Mouse (Mus musculus) G1E (cell line): ENCODE data around the gene Fbxo11. TPM values are rescaled to one million over a fixed set of nuclear protein-coding genes. Genes with fewer than 3 reads are reported as not detected.

Experiments
- ATAC-seq: 2 replicates; pipeline ENCODE4 v1.8.0; 2016; ENCODE audit warnings: mild to moderate bottlenecking; ENCODE audit not compliant: insufficient number of reproducible peaks, poor library complexity, low FRiP score, severe bottlenecking; ENCODE audit errors: extremely low read depth
- DNase-seq: peaks from one replicate; pipeline ENCODE4 v3.0.0; 2012; ENCODE audit warnings: low spot score
- H3K27me3 ChIP-seq: 2 replicates; pipeline ENCODE4 v1.6.1; 2012; ENCODE audit warnings: mild to moderate bottlenecking, low read length, inconsistent platforms; ENCODE audit not compliant: insufficient read depth
- H3K36me3 ChIP-seq: replicated peaks from 2 replicates; pipeline ENCODE3; 2012; ENCODE audit warnings: mild to moderate bottlenecking, inconsistent platforms
- H3K4me1 ChIP-seq: 2 replicates; pipeline ENCODE4 v1.6.1; 2012; ENCODE audit warnings: low read depth, low read length, inconsistent platforms, mixed read lengths; ENCODE audit not compliant: insufficient read depth
- H3K4me3 ChIP-seq: 2 replicates; pipeline ENCODE4 v1.5.1; 2012; ENCODE audit warnings: low read depth, mild to moderate bottlenecking, inconsistent platforms, low read length, moderate library complexity, mixed read lengths
- H3K9me3 ChIP-seq: replicated peaks from 2 replicates; pipeline ENCODE4 v1.6.1; 2012; ENCODE audit warnings: inconsistent platforms
- CTCF ChIP-seq: IDR thresholded peaks from 2 replicates; pipeline ENCODE4 v1.5.1; 2012; ENCODE audit warnings: low read depth, low read length, inconsistent platforms, mixed read lengths
- GATA1 ChIP-seq: IDR thresholded peaks from 2 replicates; pipeline ENCODE4 v1.6.1; 2012; ENCODE audit warnings: borderline replicate concordance, low read length, inconsistent platforms, mixed read lengths
- GATA2 ChIP-seq: IDR thresholded peaks from 2 replicates; pipeline ENCODE4 v1.6.1; 2012; ENCODE audit warnings: low read depth, low read length, inconsistent platforms, borderline replicate concordance
- POLR2AphosphoS5 ChIP-seq: IDR thresholded peaks from 2 replicates; pipeline ENCODE4 v1.6.1; 2012; ENCODE audit warnings: low read depth, low read length, inconsistent platforms; ENCODE audit not compliant: insufficient replicate concordance
- TAL1 ChIP-seq: conservative IDR thresholded peaks from 2 replicates; pipeline ENCODE4 v1.6.1; 2012; ENCODE audit warnings: low read depth, low read length, inconsistent platforms, mixed read lengths
- polyA plus RNA-seq: library from polyadenylated mRNA; stranded (reverse); fragments of >175 nt; gene quantifications from 2 replicates; pipeline ENCODE4 v1.2.3, GENCODE M21; 2012
- total RNA-seq, 2 experiments: library from RNA; stranded (forward) in 1 of 2; stranded (reverse) in 1 of 2; fragments of 200-1000 nt in 1 of 2; fragments of >200 nt in 1 of 2; fragmentation: Nextera tagmentation in 1 of 2; gene quantifications; 2 replicates each; pipeline ENCODE4 v1.2.3; 2014 to 2017

Gene Fbxo11
- total and polyA plus RNA-seq, 3 experiments = 2.9 to 78.7 (median 25.8) TPM

DNA sequence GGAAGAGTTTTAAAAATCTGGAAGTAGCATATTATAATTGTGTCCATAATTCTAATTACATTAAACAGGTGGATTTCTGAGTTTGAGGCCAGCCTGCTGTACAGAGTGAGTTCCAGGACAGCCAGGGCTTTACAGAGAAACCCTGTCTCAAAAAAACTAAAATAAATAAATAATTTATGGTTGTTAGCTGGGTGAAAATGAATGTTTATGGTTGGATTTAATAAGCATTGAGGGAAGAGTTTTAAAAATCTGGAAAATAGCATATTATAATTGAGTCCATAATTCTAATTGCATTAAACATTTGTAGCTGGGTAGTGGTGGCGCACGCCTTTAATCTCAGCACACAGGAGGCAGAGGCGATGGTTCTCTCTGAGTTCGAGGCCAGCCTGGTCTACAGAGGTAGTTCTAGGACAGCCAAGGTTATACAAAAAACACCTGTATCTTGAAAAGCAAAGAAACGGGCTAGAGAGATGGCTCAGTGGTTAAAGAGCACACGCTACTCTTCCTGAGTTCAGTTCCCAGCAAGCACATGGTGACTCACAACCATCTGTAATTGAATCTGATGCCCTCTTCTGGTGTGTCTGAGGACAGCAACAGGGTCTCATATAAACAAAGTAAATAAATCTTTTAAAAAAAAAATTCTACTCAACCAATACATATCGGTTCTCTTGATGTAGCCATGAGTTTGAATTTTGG, 3.1 kb upstream of the Fbxo11 start:
- Histone ChIP-seq H3K4me1 (peaks cover 12% of the 10 kb centered on the region), H3K4me3 (no peak overlapping the region), H3K27me3 (no peaks in the 10 kb centered on the region), H3K36me3 (peaks cover 8% of the 10 kb centered on the region), H3K9me3 (no peaks in the 10 kb centered on the region)
- DNase-seq (no peak), ATAC-seq (no peak)
- TF ChIP-seq POLR2AphosphoS5 (no peak), GATA2 (no peak), CTCF (no peak), GATA1 (no peak), TAL1 (no peak)

GRCm38 (mm10) chr17:88067202-88067901, 2.3 kb upstream of the Fbxo11 start:
- H3K4me1 ChIP-seq = peaks cover 14% of the 10 kb centered on the region
- H3K4me3 ChIP-seq = no peak overlapping the region; the same call in 1 of the 2 replicates
- DNase-seq (no peak), ATAC-seq (no peak)
- peaks cover 8% of the 10 kb centered on the region for H3K36me3 ChIP-seq
- no peaks in the 10 kb centered on the region for H3K9me3 ChIP-seq
- TF ChIP-seq GATA2 (no peak), GATA1 (no peak), CTCF (no peak), POLR2AphosphoS5 (no peak), TAL1 (no peak)
- H3K27me3 ChIP-seq = no peaks in the 10 kb centered on the region

DNA sequence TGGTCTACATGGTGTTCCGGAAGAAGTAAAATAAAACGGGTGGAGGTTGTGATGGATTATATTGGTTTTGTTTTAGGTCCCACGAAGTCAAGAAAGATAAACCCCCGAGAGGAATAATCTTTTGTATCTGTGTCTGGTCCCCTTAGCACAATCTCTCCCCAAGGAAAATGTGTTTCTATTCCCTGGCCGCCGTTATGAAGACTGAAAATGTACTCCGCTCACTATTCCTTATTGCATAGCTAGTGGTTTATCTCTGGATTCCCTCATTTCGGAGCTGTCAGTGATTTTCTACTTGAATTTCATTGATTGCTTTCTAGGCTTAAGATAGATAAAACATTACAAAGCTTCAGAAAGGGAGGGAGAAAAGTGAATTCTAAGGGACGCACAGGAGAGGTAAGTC, 1.7 kb upstream of the Fbxo11 start:
- DNase-seq = no peak
- H3K9me3 ChIP-seq = no peaks in the 10 kb centered on the region
- TF ChIP-seq POLR2AphosphoS5 = no peak
- no peak for TF ChIP-seq TAL1
- TF ChIP-seq CTCF = no peak
- TF ChIP-seq GATA2 = no peak
- no peak for TF ChIP-seq GATA1
- H3K4me3 ChIP-seq = peak overlapping the region; percentile 86
- H3K4me1 ChIP-seq = peaks cover 15% of the 10 kb centered on the region
- no peaks in the 10 kb centered on the region for H3K27me3 ChIP-seq
- no peak for ATAC-seq
- H3K36me3 ChIP-seq = peaks cover 8% of the 10 kb centered on the region

GRCm38 (mm10) chr17:88065801-88066646, 933 bp upstream of the Fbxo11 start:
- peak overlapping the region; percentile 86 for H3K4me3 ChIP-seq
- peaks cover 5% of the 10 kb centered on the region for H3K36me3 ChIP-seq
- DNase-seq (peak; percentile 90), ATAC-seq (peak; percentile 95)
- H3K4me1 ChIP-seq = peaks cover 15% of the 10 kb centered on the region
- H3K9me3 ChIP-seq = no peaks in the 10 kb centered on the region
- TF ChIP-seq GATA1 (no peak), POLR2AphosphoS5 (no peak), TAL1 (no peak), CTCF (no peak), GATA2 (no peak)
- no peaks in the 10 kb centered on the region for H3K27me3 ChIP-seq

DNA sequence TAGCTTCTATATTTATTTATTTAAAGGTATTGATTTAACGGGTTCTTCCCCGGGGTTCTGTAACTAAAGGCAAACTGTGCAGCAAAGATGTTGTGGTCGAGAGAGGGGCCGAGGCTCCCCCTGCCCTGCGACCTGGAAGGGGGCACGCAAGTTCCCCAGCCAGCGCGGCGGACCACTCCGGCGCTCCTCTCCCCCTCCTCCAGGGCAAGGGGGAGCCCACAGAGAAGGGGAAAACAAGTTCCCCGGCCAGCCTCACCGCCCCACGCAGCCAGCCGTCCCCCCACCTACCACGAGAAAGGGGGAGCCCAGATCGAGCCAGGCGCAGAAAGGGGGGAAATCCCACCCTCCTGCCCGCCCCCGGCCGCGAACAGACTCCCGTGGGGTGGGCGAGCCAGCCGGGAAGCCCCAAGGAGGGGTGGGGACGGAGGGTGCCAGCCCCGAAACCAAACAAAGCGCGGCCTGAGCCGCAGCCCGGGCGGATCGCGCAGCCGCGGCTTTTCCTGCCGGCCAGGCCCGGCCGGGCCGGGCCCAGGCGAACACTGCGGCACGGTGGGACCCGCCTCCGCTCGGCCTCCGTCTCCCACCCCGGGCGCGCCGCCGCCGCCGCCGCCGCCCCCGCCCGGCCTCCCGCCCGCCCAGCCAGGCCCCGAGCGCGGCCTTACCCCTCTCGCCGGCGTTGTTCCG, 602 bp downstream of the Fbxo11 start:
- Histone ChIP-seq H3K4me1 (peaks cover 24% of the 10 kb centered on the region), H3K9me3 (no peaks in the 10 kb centered on the region; the same call in 1 of the 2 replicates), H3K36me3 (peaks cover 5% of the 10 kb centered on the region), H3K27me3 (no peaks in the 10 kb centered on the region), H3K4me3 (peak overlapping the region; percentile 86)
- DNase-seq (peak; percentile 63), ATAC-seq (no peak)
- TF ChIP-seq TAL1 = no peak
- TF ChIP-seq POLR2AphosphoS5 = no peak
- TF ChIP-seq CTCF = no peak
- no peak for TF ChIP-seq GATA2
- TF ChIP-seq GATA1 = no peak
